Mouse (Mus musculus) adrenal gland, adult 8-10 months (tissue): ENCODE results near the gene Ruvbl1. TPM values are rescaled to one million over a fixed set of nuclear protein-coding genes. Genes with fewer than 3 reads are reported as not detected.

Experiments used
- total RNA-seq, 4 experiments: library from RNA; stranded (reverse); gene quantifications; 2 replicates each; pipeline ENCODE4 v1.2.4; 2022

Gene Ruvbl1
- total RNA-seq, 4 experiments from 2014 or later = 32.4 to 39.5 (median 35.0) TPM

Other genes with a start within 250 kb of the Ruvbl1 start
- gene Dnajb8, start 243.1 kb upstream of the Ruvbl1 start, total RNA-seq = not detected
- 10 to 100 TPM; 17.7 to 22.6 (median 19.1) TPM for gene Eefsec, start 18.9 kb upstream of the Ruvbl1 start, total RNA-seq
- 100 to 1,000 TPM; 178 to 239 (median 230) TPM for gene Sec61a1, start 53.5 kb downstream of the Ruvbl1 start, total RNA-seq
- gene Kbtbd12, start 172.5 kb downstream of the Ruvbl1 start, total RNA-seq = 1 to 10 TPM in 2 of 4 experiments, under 1 TPM in 2; 0.31 to 2.4 (median 1.6) TPM